Comparison of ENCODE assay signal across 8 mouse cellular contexts in genomic region chr6:28423313-28423712, GRCm38 (mm10). TPM values are rescaled to one million over a fixed set of nuclear protein-coding genes. Genes with fewer than 3 reads are reported as not detected.
DNase-seq lines count a peak whose midpoint lies in the region; ATAC-seq lines count a peak whose summit lies in the region.

TSS of gene Arf5 (plus strand) at chr6:28423560.

- H3K9ac ChIP-seq in forebrain, embryonic 11.5 days (ENCODE audit: low read length), result peak within 1 kb of the TSS; percentile 93
- peak within 1 kb of the TSS; percentile 98 for H3K9ac ChIP-seq in heart, embryonic 16.5 days (ENCODE audit: low read length)
- H3K9ac ChIP-seq in liver, embryonic 15.5 days, result peak within 1 kb of the TSS; percentile 84
- H3K9ac ChIP-seq in neural tube, embryonic 12.5 days, result peak within 1 kb of the TSS; percentile 93

- ATAC-seq in CD4-positive, CD25-positive, alpha-beta regulatory T cell, adult 4 months, result peak; percentile 44
- ATAC-seq in forebrain, embryonic 11.5 days (replicated peaks; ENCODE audit: low FRiP score), result peak; percentile 86
- peak; percentile 79 for ATAC-seq in heart, embryonic 16.5 days (replicated peaks; ENCODE audit: extremely low read depth, insufficient read depth, low FRiP score)
- peak; percentile 40 for ATAC-seq in liver, embryonic 15.5 days (ENCODE audit: insufficient read depth)
- peak; percentile 82 for ATAC-seq in neural tube, embryonic 12.5 days (ENCODE audit: low FRiP score, low read depth)

- peaks cover 14% of the 10 kb centered on the region for H3K4me1 ChIP-seq in forebrain, embryonic 11.5 days (replicated peaks; ENCODE audit: control insufficient read depth, insufficient read depth, low read length)
- peaks cover 44% of the 10 kb centered on the region for H3K4me1 ChIP-seq in heart, embryonic 16.5 days (ENCODE audit: control insufficient read depth, insufficient read depth, low read length)
- H3K4me1 ChIP-seq in liver, embryonic 15.5 days (replicated peaks), result peaks cover 72% of the 10 kb centered on the region
- peaks cover 36% of the 10 kb centered on the region for H3K4me1 ChIP-seq in neural tube, embryonic 12.5 days

- H3K27me3 ChIP-seq in forebrain, embryonic 11.5 days (ENCODE audit: control insufficient read depth, insufficient read depth, low read length), result no peaks in the 10 kb centered on the region
- H3K27me3 ChIP-seq in heart, embryonic 16.5 days (ENCODE audit: control insufficient read depth, insufficient read depth, low read length), result no peaks in the 10 kb centered on the region
- no peaks in the 10 kb centered on the region for H3K27me3 ChIP-seq in liver, embryonic 15.5 days
- no peaks in the 10 kb centered on the region for H3K27me3 ChIP-seq in neural tube, embryonic 12.5 days (replicated peaks)

- peak within 1 kb of the TSS; percentile 91 for H3K4me3 ChIP-seq in forebrain, embryonic 11.5 days (ENCODE audit: low read depth, low read length)
- H3K4me3 ChIP-seq in heart, embryonic 16.5 days (ENCODE audit: low read length), result peak within 1 kb of the TSS; percentile 99
- H3K4me3 ChIP-seq in liver, embryonic 15.5 days (replicated peaks), result peak within 1 kb of the TSS; percentile 98
- peak within 1 kb of the TSS; percentile 92 for H3K4me3 ChIP-seq in neural tube, embryonic 12.5 days

- 2% methylated on average over 42 of the region's 42 CpGs for WGBS in forebrain, embryonic 11.5 days
- WGBS in heart, embryonic 16.5 days, result under 1% methylated on average over 39 of the region's 42 CpGs
- WGBS in liver, embryonic 15.5 days (ENCODE audit: insufficient replicate concordance), result under 1% methylated on average over 36 of the region's 42 CpGs
- WGBS in neural tube, embryonic 12.5 days, result 1% methylated on average over 37 of the region's 42 CpGs

- peak within 1 kb of the TSS; percentile 55 for H3K4me2 ChIP-seq in forebrain, embryonic 11.5 days (ENCODE audit: low read depth, low read length, severe bottlenecking)
- H3K4me2 ChIP-seq in heart, embryonic 16.5 days (ENCODE audit: low read depth, low read length), result peak within 1 kb of the TSS; percentile 69
- H3K4me2 ChIP-seq in liver, embryonic 15.5 days, result peak within 1 kb of the TSS; percentile 97
- peak within 1 kb of the TSS; percentile 79 for H3K4me2 ChIP-seq in neural tube, embryonic 12.5 days (replicated peaks)

- H3K36me3 ChIP-seq in forebrain, embryonic 11.5 days (ENCODE audit: control insufficient read depth, insufficient read depth, low read length), result peaks cover 5% of the 10 kb centered on the region
- H3K36me3 ChIP-seq in heart, embryonic 16.5 days (ENCODE audit: control insufficient read depth, insufficient read depth), result peaks cover 13% of the 10 kb centered on the region
- peaks cover 45% of the 10 kb centered on the region for H3K36me3 ChIP-seq in liver, embryonic 15.5 days (replicated peaks)
- peaks cover 30% of the 10 kb centered on the region for H3K36me3 ChIP-seq in neural tube, embryonic 12.5 days

- peak; percentile 64 for DNase-seq in c-Kit-positive CD71-negative TER-119-negative erythroid progenitor cells, embryonic 14.5 days (ENCODE audit: low read depth)
- peak; percentile 97 for DNase-seq in forebrain, embryonic 11.5 days (ENCODE audit: low spot score)
- peak; percentile 95 to 100 for DNase-seq in kidney, postnatal 36 days
- peak; percentile 33 for DNase-seq in telencephalon, adult 2 months (ENCODE audit: low read depth, low spot score)

- H3K27ac ChIP-seq in forebrain, embryonic 11.5 days (ENCODE audit: low read depth, low read length), result 0 out of 2 replicates have a peak within 1 kb of the TSS, but pooled peaks have one; percentile 50
- H3K27ac ChIP-seq in heart, embryonic 16.5 days (ENCODE audit: low read length), result peak within 1 kb of the TSS; percentile 87
- peak within 1 kb of the TSS; percentile 90 for H3K27ac ChIP-seq in liver, embryonic 15.5 days (replicated peaks)
- peak within 1 kb of the TSS; percentile 34; the same call in 1 of the 2 replicates for H3K27ac ChIP-seq in neural tube, embryonic 12.5 days

- no peaks in the 10 kb centered on the region for H3K9me3 ChIP-seq in forebrain, embryonic 11.5 days (ENCODE audit: control insufficient read depth, low read length)
- no peaks in the 10 kb centered on the region for H3K9me3 ChIP-seq in heart, embryonic 16.5 days (replicated peaks; ENCODE audit: control insufficient read depth, low read length)
- H3K9me3 ChIP-seq in liver, embryonic 15.5 days (replicated peaks), result no peaks in the 10 kb centered on the region
- no peaks in the 10 kb centered on the region for H3K9me3 ChIP-seq in neural tube, embryonic 12.5 days

RNA-seq across cellular contexts. Expression of gene Arf5, which starts in this region (rescaled TPM):
- 10 to 100 TPM; 27.3 to 43.4 TPM for polyA plus RNA-seq in CD4-positive, CD25-positive, alpha-beta regulatory T cell, adult 4 months (2017; shearing (Covaris generic))
- polyA plus RNA-seq in forebrain, embryonic 11.5 days (2014; fragmentation: Nextera tagmentation; extraction: Ambion mirVana), result 301 and 329 TPM in 2 replicates
- polyA plus RNA-seq in heart, embryonic 16.5 days (2015; fragmentation: Nextera tagmentation; extraction: Ambion mirVana), result 231 and 247 TPM in 2 replicates
- 406 and 425 TPM in 2 replicates for polyA plus RNA-seq in liver, embryonic 15.5 days (2015; fragmentation: Nextera tagmentation; extraction: Ambion mirVana)
- polyA plus RNA-seq in neural tube, embryonic 12.5 days (2016; fragmentation: Nextera tagmentation; extraction: Ambion mirVana), result 346 and 362 TPM in 2 replicates

Comparison
In these comparisons a context has a peak if more than half of its experiments do, and no peak if none do; other contexts are left out.
1. Peak in every context shown above with its lines: DNase-seq, ATAC-seq, H3K4me3 ChIP-seq and H3K27ac ChIP-seq.
2. DNase-seq: peak in every context shown above with its lines; median percentile 98 in kidney, postnatal 36 days; 97 in forebrain, embryonic 11.5 days; 64 in c-Kit-positive CD71-negative TER-119-negative erythroid progenitor cells, embryonic 14.5 days; 33 in telencephalon, adult 2 months.
3. H3K27ac ChIP-seq: peak in every context shown above with its lines; median percentile 90 in liver, embryonic 15.5 days; 87 in heart, embryonic 16.5 days; 50 in forebrain, embryonic 11.5 days; 34 in neural tube, embryonic 12.5 days.